Mouse (Mus musculus): Measurements from ENCODE around the gene Unc13d.
"Not testable (repeated sequence)": the region's sequence is repeated elsewhere in the genome, so short reads cannot be mapped to it uniquely, and the experiment has no call there.

Gene Unc13d

GRCm38 (mm10) chr11:116077446-116078204 lies at the start of gene Unc13d:
Gene Unc13d (minus strand): TSS chr11:116077961.
- in situ Hi-C loops (cut with MboI, MseI): loop anchor here (5.0 kb wide), 1 partner anchor 55 kb away; the partner anchor contains the start of gene Trim65

GRCm38 (mm10) chr11:116126261-116126660 lies 48.5 kb upstream of the Unc13d start:
- in situ Hi-C loops (cut with MboI, MseI): no loop called here

- in situ Hi-C loops (cut with MboI, MseI): not testable (repeated sequence)
Measured at GRCm38 (mm10) chr11:116121731-116122245, 44.0 kb upstream of the Unc13d start.

- in situ Hi-C loops (cut with MboI, MseI): loop anchor here (10.0 kb wide), 1 partner anchor 337 kb away; no protein-coding TSS in a partner anchor
Measured at GRCm38 (mm10) chr11:116117819-116118218, 40.1 kb upstream of the Unc13d start.

- in situ Hi-C loops (cut with MboI, MseI): loop anchor here (10.0 kb wide), 1 partner anchor 338 kb away; no protein-coding TSS in a partner anchor
Measured at GRCm38 (mm10) chr11:116117241-116117640, 39.5 kb upstream of the Unc13d start.

GRCm38 (mm10) chr11:116111611-116112203 lies 33.9 kb upstream of the Unc13d start:
- in situ Hi-C loops (cut with MboI, MseI): loop anchor here (10.0 kb wide), 1 partner anchor 343 kb away; no protein-coding TSS in a partner anchor

- in situ Hi-C loops (cut with MboI, MseI): loop anchor here (10.0 kb wide), 1 partner anchor 344 kb away; no protein-coding TSS in a partner anchor
Measured at GRCm38 (mm10) chr11:116111067-116111466, 33.3 kb upstream of the Unc13d start.

GRCm38 (mm10) chr11:116110540-116110939 lies 32.8 kb upstream of the Unc13d start:
- in situ Hi-C loops (cut with MboI, MseI): loop anchor here (10.0 kb wide), 1 partner anchor 344 kb away; no protein-coding TSS in a partner anchor

- in situ Hi-C loops (cut with MboI, MseI): loop anchor here (10.0 kb wide), 1 partner anchor 345 kb away; no protein-coding TSS in a partner anchor
Measured at GRCm38 (mm10) chr11:116110131-116110530, 32.4 kb upstream of the Unc13d start.

GRCm38 (mm10) chr11:116109441-116110081 lies 31.8 kb upstream of the Unc13d start:
- in situ Hi-C loops (cut with MboI, MseI): loop anchor here (10.0 kb wide), 1 partner anchor 345 kb away; no protein-coding TSS in a partner anchor

GRCm38 (mm10) chr11:116108464-116109137 lies 30.8 kb upstream of the Unc13d start:
- in situ Hi-C loops (cut with MboI, MseI): no loop called here

- in situ Hi-C loops (cut with MboI, MseI): no loop called here
Measured at GRCm38 (mm10) chr11:116107777-116108285, 30.1 kb upstream of the Unc13d start.

- in situ Hi-C loops (cut with MboI, MseI): no loop called here
Measured at GRCm38 (mm10) chr11:116106963-116107776, 29.4 kb upstream of the Unc13d start.

- in situ Hi-C loops (cut with MboI, MseI): no loop called here
Measured at GRCm38 (mm10) chr11:116106154-116106962, 28.6 kb upstream of the Unc13d start.

GRCm38 (mm10) chr11:116105065-116105464 lies 27.3 kb upstream of the Unc13d start:
- in situ Hi-C loops (cut with MboI, MseI): no loop called here

- in situ Hi-C loops (cut with MboI, MseI): no loop called here
Measured at GRCm38 (mm10) chr11:116104006-116104646, 26.4 kb upstream of the Unc13d start.

GRCm38 (mm10) chr11:116103572-116103971 lies 25.8 kb upstream of the Unc13d start:
- in situ Hi-C loops (cut with MboI, MseI): no loop called here

- in situ Hi-C loops (cut with MboI, MseI): no loop called here
Measured at GRCm38 (mm10) chr11:116102472-116102871, 24.7 kb upstream of the Unc13d start.

- in situ Hi-C loops (cut with MboI, MseI): no loop called here
Measured at GRCm38 (mm10) chr11:116101931-116102381, 24.2 kb upstream of the Unc13d start.

Data from T-helper 2 cell (primary cell).